Mouse (Mus musculus): ENCODE results near the gene Epc2. TPM values are rescaled to one million over a fixed set of nuclear protein-coding genes. Genes with fewer than 3 reads are reported as not detected.

The Epc2 gene
- polyA plus RNA-seq, 1 experiment, result 14.0 TPM

- Histone ChIP-seq H3K4me1 (replicated peaks; ENCODE audit: control insufficient read depth, insufficient read depth, low read length) (no peaks in the 10 kb centered on the region), H3K4me3 (ENCODE audit: control insufficient read depth, insufficient read depth, low read length) (no peak overlapping the region), H3K36me3 (ENCODE audit: control insufficient read depth, insufficient read depth, low read length) (no peaks in the 10 kb centered on the region), H3K27me3 (ENCODE audit: control insufficient read depth, insufficient read depth, low read length) (no peaks in the 10 kb centered on the region), H3K27ac (ENCODE audit: control insufficient read depth, insufficient read depth, low read length) (no peak overlapping the region)
- 100% methylated on average over 2 of the region's 2 CpGs for WGBS
- no peak for DNase-seq
- TF ChIP-seq CTCF (IDR thresholded peaks at IDR 0.05; ENCODE audit: borderline replicate concordance, control insufficient read depth, extremely low read depth, insufficient read depth, low read length, poor library complexity) (no peak), POLR2A (IDR thresholded peaks at IDR 0.05; ENCODE audit: control insufficient read depth, extremely low read depth, insufficient read depth, low read length, poor library complexity) (no peak)
Observed at GRCm38 (mm10) chr2:49583311-49583710, 132.0 kb downstream of the Epc2 start.

GRCm38 (mm10) chr2:49590450-49590849 lies 139.2 kb downstream of the Epc2 start:
- no peaks in the 10 kb centered on the region for H3K4me1 ChIP-seq (replicated peaks; ENCODE audit: control insufficient read depth, insufficient read depth, low read length)
- no peak for DNase-seq
- no peak overlapping the region for H3K4me3 ChIP-seq (ENCODE audit: control insufficient read depth, insufficient read depth, low read length)
- no peak for TF ChIP-seq CTCF (IDR thresholded peaks at IDR 0.05; ENCODE audit: borderline replicate concordance, control insufficient read depth, extremely low read depth, insufficient read depth, low read length, poor library complexity)
- TF ChIP-seq POLR2A (IDR thresholded peaks at IDR 0.05; ENCODE audit: control insufficient read depth, extremely low read depth, insufficient read depth, low read length, poor library complexity), result no peak
- H3K27me3 ChIP-seq (ENCODE audit: control insufficient read depth, insufficient read depth, low read length), result no peaks in the 10 kb centered on the region
- H3K36me3 ChIP-seq (ENCODE audit: control insufficient read depth, insufficient read depth, low read length), result no peaks in the 10 kb centered on the region
- WGBS, result 85% methylated on average over 5 of the region's 5 CpGs
- no peak overlapping the region for H3K27ac ChIP-seq (ENCODE audit: control insufficient read depth, insufficient read depth, low read length)

- Histone ChIP-seq H3K36me3 (ENCODE audit: control insufficient read depth, insufficient read depth, low read length) (no peaks in the 10 kb centered on the region), H3K27me3 (ENCODE audit: control insufficient read depth, insufficient read depth, low read length) (no peaks in the 10 kb centered on the region), H3K27ac (ENCODE audit: control insufficient read depth, insufficient read depth, low read length) (no peak overlapping the region), H3K4me3 (ENCODE audit: control insufficient read depth, insufficient read depth, low read length) (no peak overlapping the region), H3K4me1 (replicated peaks; ENCODE audit: control insufficient read depth, insufficient read depth, low read length) (no peaks in the 10 kb centered on the region)
- TF ChIP-seq POLR2A (IDR thresholded peaks at IDR 0.05; ENCODE audit: control insufficient read depth, extremely low read depth, insufficient read depth, low read length, poor library complexity), result no peak
- TF ChIP-seq CTCF (IDR thresholded peaks at IDR 0.05; ENCODE audit: borderline replicate concordance, control insufficient read depth, extremely low read depth, insufficient read depth, low read length, poor library complexity), result no peak
- DNase-seq, result no peak
Observed at GRCm38 (mm10) chr2:49592926-49593325, 141.6 kb downstream of the Epc2 start.

- TF ChIP-seq POLR2A (IDR thresholded peaks at IDR 0.05; ENCODE audit: control insufficient read depth, extremely low read depth, insufficient read depth, low read length, poor library complexity), result no peak
- TF ChIP-seq CTCF (IDR thresholded peaks at IDR 0.05; ENCODE audit: borderline replicate concordance, control insufficient read depth, extremely low read depth, insufficient read depth, low read length, poor library complexity), result no peak
- Histone ChIP-seq H3K4me3 (ENCODE audit: control insufficient read depth, insufficient read depth, low read length) (no peak overlapping the region), H3K36me3 (ENCODE audit: control insufficient read depth, insufficient read depth, low read length) (no peaks in the 10 kb centered on the region), H3K27me3 (ENCODE audit: control insufficient read depth, insufficient read depth, low read length) (no peaks in the 10 kb centered on the region), H3K27ac (ENCODE audit: control insufficient read depth, insufficient read depth, low read length) (no peak overlapping the region), H3K4me1 (replicated peaks; ENCODE audit: control insufficient read depth, insufficient read depth, low read length) (no peaks in the 10 kb centered on the region; the same call in 1 of the 2 replicates)
- WGBS, result 86% methylated on average over 7 of the region's 7 CpGs
- no peak for DNase-seq
Observed at GRCm38 (mm10) chr2:49594886-49595285, 143.6 kb downstream of the Epc2 start.

GRCm38 (mm10) chr2:49596318-49596717 lies 145.0 kb downstream of the Epc2 start:
- no peak for TF ChIP-seq CTCF (IDR thresholded peaks at IDR 0.05; ENCODE audit: borderline replicate concordance, control insufficient read depth, extremely low read depth, insufficient read depth, low read length, poor library complexity)
- TF ChIP-seq POLR2A (IDR thresholded peaks at IDR 0.05; ENCODE audit: control insufficient read depth, extremely low read depth, insufficient read depth, low read length, poor library complexity), result no peak
- Histone ChIP-seq H3K36me3 (ENCODE audit: control insufficient read depth, insufficient read depth, low read length) (no peaks in the 10 kb centered on the region), H3K27me3 (ENCODE audit: control insufficient read depth, insufficient read depth, low read length) (no peaks in the 10 kb centered on the region), H3K4me1 (replicated peaks; ENCODE audit: control insufficient read depth, insufficient read depth, low read length) (no peaks in the 10 kb centered on the region; the same call in 1 of the 2 replicates), H3K4me3 (ENCODE audit: control insufficient read depth, insufficient read depth, low read length) (no peak overlapping the region), H3K27ac (ENCODE audit: control insufficient read depth, insufficient read depth, low read length) (no peak overlapping the region)
- no peak for DNase-seq
- WGBS, result 83% methylated on average over 3 of the region's 3 CpGs

GRCm38 (mm10) chr2:49600021-49600681 lies 148.9 kb downstream of the Epc2 start:
- TF ChIP-seq CTCF (IDR thresholded peaks at IDR 0.05; ENCODE audit: borderline replicate concordance, control insufficient read depth, extremely low read depth, insufficient read depth, low read length, poor library complexity) (no peak), POLR2A (IDR thresholded peaks at IDR 0.05; ENCODE audit: control insufficient read depth, extremely low read depth, insufficient read depth, low read length, poor library complexity) (no peak)

More at GRCm38 (mm10) chr2:49600021-49600681, 148.9 kb downstream of the Epc2 start:
- H3K27ac ChIP-seq (ENCODE audit: control insufficient read depth, insufficient read depth, low read length), result no peak overlapping the region
- no peak overlapping the region for H3K4me3 ChIP-seq (ENCODE audit: control insufficient read depth, insufficient read depth, low read length)
- H3K4me1 ChIP-seq (replicated peaks; ENCODE audit: control insufficient read depth, insufficient read depth, low read length), result no peaks in the 10 kb centered on the region; the same call in 1 of the 2 replicates
- no peak for DNase-seq
- 86% methylated on average over 7 of the region's 7 CpGs for WGBS
- no peaks in the 10 kb centered on the region for H3K36me3 ChIP-seq (ENCODE audit: control insufficient read depth, insufficient read depth, low read length)
- H3K27me3 ChIP-seq (ENCODE audit: control insufficient read depth, insufficient read depth, low read length), result no peaks in the 10 kb centered on the region

Other genes starting within 250 kb of the Epc2 start
- 0.40 and 1.4 TPM in 2 replicates for gene Kif5c, start 167.8 kb downstream of the Epc2 start, polyA plus RNA-seq (2012; rRNA removed)

All from thymus, adult 2 months (tissue).